Mouse (Mus musculus): ENCODE data around the gene Sh2b2.

Sh2b2 gene

GRCm38 (mm10) chr5:136182830-136183229, 63.5 kb downstream of the Sh2b2 start:
- in situ Hi-C loops (cut with MboI, MseI): no loop called here

- in situ Hi-C loops (cut with MboI, MseI): no loop called here
These were observed 64.3 kb downstream of the Sh2b2 start for GRCm38 (mm10) chr5:136182049-136182448.

GRCm38 (mm10) chr5:136181197-136181596, 65.2 kb downstream of the Sh2b2 start:
- in situ Hi-C loops (cut with MboI, MseI): no loop called here

DNA sequence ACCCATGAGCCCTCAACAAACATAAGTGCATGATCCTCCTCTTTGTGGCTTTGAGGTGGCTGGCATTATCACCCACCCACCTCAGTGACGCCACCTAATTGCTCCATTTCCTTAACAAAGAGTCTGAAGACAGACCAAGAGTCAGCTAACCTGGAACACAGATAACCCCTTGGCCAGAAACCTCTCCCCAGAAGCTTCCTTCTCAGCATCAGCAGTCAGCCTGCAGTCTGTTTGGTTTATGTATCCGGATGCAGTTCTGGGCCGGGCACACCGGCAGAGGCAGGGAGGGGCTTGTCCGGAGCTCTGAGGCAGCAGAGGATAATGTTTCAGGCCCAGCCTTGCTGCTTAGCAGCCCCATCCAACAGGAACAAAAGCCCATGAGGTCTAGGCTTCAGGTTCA, 66.8 kb downstream of the Sh2b2 start:
- in situ Hi-C loops (cut with MboI, MseI): loop anchor here (5.0 kb wide), 1 partner anchor 77 kb away; no protein-coding TSS in a partner anchor

DNA sequence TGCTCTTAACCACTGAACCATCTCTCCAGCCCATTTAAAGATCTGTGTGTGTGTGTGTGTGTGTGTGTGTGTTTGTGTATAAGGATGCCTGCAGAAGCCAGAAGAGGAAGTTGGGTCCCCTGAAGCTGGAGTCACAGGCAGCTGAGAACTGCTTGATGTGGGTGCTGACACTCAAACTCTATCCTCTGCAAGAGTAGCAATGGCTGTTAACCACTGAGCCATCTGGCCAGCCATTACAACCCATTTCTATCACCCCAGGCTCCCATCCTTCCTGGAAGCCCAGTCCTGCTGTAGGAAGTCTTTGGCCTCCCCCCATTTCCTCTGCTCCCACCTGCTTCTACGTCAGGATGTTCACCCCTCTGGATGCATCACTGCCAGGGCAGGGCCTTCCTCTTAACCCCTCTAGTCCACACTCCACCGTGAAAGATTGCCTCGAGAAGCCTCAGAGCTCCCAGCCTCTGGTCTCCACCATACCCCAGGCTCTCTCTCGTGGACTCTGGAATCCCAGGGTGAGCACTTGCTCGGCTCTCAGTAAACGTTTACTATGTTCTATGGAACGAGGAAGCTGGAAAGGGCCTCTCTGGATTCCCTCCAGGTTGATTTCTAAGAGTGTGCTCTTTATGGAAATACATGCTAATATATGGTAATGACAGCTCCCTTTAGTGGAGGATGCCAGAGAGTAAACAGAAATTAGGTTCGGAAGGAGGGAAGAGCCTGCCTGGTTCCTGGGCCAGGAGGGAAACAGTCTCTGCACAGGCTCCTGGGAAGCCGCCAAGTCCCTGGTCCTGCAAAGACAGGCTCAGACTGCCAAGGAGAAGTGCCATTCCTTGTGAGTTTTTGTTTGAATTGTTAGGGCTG, 72.5 kb downstream of the Sh2b2 start:
- in situ Hi-C loops (cut with MboI, MseI): no loop called here

GRCm38 (mm10) chr5:136172939-136173338, 73.4 kb downstream of the Sh2b2 start:
- in situ Hi-C loops (cut with MboI, MseI): no loop called here

GRCm38 (mm10) chr5:136171363-136172341, 74.7 kb downstream of the Sh2b2 start:
- in situ Hi-C loops (cut with MboI, MseI): no loop called here

GRCm38 (mm10) chr5:136170512-136171362, 75.6 kb downstream of the Sh2b2 start, which contains the start of gene Orai2:
Gene Orai2 (minus strand): TSS chr5:136170713.
- in situ Hi-C loops (cut with MboI, MseI): no loop called here

DNA sequence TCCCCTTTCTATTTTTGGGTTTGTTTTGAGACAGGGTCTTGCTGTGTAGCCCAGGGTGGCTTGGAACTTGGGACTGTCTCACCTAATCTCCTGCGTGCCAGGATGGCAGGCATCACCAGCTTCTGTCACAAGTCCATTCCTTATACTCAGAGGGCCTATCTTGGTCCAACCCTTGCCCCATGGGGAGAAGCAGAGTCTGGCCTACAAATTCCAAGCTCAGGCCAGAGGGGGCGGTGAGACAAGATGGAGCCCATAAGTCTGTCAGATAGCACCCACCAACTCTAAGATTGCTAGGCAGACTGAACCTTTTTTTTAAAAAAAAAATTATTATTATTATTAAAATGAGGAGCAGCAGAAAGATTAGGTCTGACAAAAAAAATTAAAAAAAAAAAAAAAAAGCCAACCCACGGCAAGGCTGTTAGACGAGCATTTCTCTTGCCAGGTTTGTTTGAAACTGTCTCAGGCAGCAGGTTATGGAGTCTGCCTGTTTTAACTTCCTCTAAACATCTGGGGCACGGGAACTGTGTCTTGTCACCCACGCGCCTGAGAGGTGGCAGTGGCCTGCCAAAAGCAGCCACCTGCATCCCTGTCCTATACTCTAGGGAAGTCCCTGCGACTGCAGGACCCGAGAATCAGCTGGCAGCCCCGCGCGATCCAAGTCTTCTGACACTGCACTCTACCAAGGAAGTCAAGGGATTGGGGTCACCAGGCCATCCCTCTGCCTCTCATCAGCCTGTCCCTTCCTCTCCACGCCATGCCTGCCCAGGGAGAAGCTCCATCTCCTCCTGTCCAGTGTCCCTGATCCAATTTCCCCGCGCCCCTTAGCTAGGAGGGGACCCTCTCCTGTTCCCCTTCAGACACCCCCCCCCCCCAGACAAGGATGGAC, 76.5 kb downstream of the Sh2b2 start:
- in situ Hi-C loops (cut with MboI, MseI): no loop called here

All from regulatory T cell (primary cell).